Mouse (Mus musculus) lung, adult 2 months (tissue): Measurements from ENCODE around the gene Trp53i13.

Experiments
- CTCF ChIP-seq: fragments of 200-500 bp; IDR thresholded peaks from 2 replicates; pipeline ENCODE4 v1.5.1; 2011; ENCODE audit warnings: mild to moderate bottlenecking, low read length, control low read depth; ENCODE audit not compliant: insufficient read depth
- POLR2A ChIP-seq: fragments of 200-500 bp; IDR thresholded peaks from 2 replicates; pipeline ENCODE4 v1.6.1; 2011; ENCODE audit warnings: low read depth, mild to moderate bottlenecking, control low read depth, low read length, borderline replicate concordance; ENCODE audit errors: extremely low read depth

GRCm38 (mm10) chr11:77498261-77499139, 17.3 kb downstream of the Trp53i13 start:
- TF ChIP-seq CTCF: no peak
- TF ChIP-seq POLR2A: no peak
